Mouse (Mus musculus) C2C12 (cell line): ENCODE data around the gene Orm1.

Source experiments
- CEBPB ChIP-seq: IDR thresholded peaks from one replicate; pipeline ENCODE4 v1.6.1; 2011; ENCODE audit warnings: low read depth, mild to moderate bottlenecking, control low read depth, moderate library complexity
- CTCF ChIP-seq: IDR thresholded peaks from one replicate; pipeline ENCODE4 v1.5.1; 2011; ENCODE audit not compliant: control insufficient read depth, insufficient read depth, insufficient read length
- FOSL1 ChIP-seq: IDR thresholded peaks from one replicate; pipeline ENCODE4 v1.8.0; 2011; ENCODE audit warnings: mild to moderate bottlenecking, low read length; ENCODE audit not compliant: poor library complexity, insufficient read depth, severe bottlenecking
- MAX ChIP-seq: IDR thresholded peaks from one replicate; pipeline ENCODE4 v1.6.1; 2011; ENCODE audit warnings: mild to moderate bottlenecking, control low read depth
- MYOD1 ChIP-seq: IDR thresholded peaks from one replicate; pipeline ENCODE4 v1.6.1; 2011; ENCODE audit warnings: low read depth; ENCODE audit not compliant: control insufficient read depth, insufficient read length
- MYOG ChIP-seq: IDR thresholded peaks from one replicate; pipeline ENCODE4 v1.6.1; 2011; ENCODE audit not compliant: control insufficient read depth, insufficient read length; ENCODE audit errors: extremely low read depth
- USF1 ChIP-seq: IDR thresholded peaks from one replicate; pipeline ENCODE4 v1.6.1; 2011; ENCODE audit warnings: low read depth, mild to moderate bottlenecking, control low read depth, moderate library complexity

GRCm38 (mm10) chr4:63389887-63390528 lies 45.6 kb downstream of the Orm1 start:
- TF ChIP-seq CTCF (no peak), USF1 (no peak), CEBPB (no peak), MAX (no peak), MYOG (no peak), MYOD1 (no peak), FOSL1 (no peak)
